Mouse (Mus musculus): ENCODE data around the gene Dnal1. TPM values are rescaled to one million over a fixed set of nuclear protein-coding genes. Genes with fewer than 3 reads are reported as not detected.
A peak's percentile ranks its signal among the peaks of the same experiment; 100 is the strongest.

Dnal1 gene
- polyA plus RNA-seq, 1 experiment from 2014 or later = 6.6 TPM

DNA sequence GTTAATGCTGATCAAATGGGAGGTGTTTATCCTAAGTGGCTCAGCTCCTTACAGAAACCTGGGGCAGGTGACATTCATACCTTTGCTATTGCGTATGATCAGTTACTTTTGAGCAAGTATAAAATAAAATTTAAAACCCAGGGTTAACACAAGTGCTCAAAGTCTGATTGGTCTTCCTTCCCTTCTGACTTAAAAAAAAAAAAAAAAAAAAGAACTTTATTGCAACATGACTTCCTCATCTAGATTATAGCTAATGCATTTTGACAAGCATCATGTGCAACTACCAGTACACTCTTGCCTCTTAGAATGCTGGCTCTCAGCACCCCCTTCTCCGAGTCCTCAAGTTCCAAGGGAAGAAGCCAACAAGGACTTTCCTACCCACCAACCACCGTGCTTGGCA, 58.0 kb downstream of the Dnal1 start:
- H3K4me3 ChIP-seq = no peak overlapping the region
- no peaks in the 10 kb centered on the region for H3K9me3 ChIP-seq
- no peaks in the 10 kb centered on the region for H3K27me3 ChIP-seq (replicated peaks)
- ATAC-seq (ENCODE audit: low FRiP score, low read depth) = no peak
- peaks cover 21% of the 10 kb centered on the region for H3K4me1 ChIP-seq
- WGBS = 96% methylated on average over 3 of the region's 3 CpGs
- H3K27ac ChIP-seq = no peak overlapping the region
- no peak overlapping the region for H3K4me2 ChIP-seq (replicated peaks)
- H3K9ac ChIP-seq = no peak overlapping the region
- peaks cover 33% of the 10 kb centered on the region for H3K36me3 ChIP-seq

DNA sequence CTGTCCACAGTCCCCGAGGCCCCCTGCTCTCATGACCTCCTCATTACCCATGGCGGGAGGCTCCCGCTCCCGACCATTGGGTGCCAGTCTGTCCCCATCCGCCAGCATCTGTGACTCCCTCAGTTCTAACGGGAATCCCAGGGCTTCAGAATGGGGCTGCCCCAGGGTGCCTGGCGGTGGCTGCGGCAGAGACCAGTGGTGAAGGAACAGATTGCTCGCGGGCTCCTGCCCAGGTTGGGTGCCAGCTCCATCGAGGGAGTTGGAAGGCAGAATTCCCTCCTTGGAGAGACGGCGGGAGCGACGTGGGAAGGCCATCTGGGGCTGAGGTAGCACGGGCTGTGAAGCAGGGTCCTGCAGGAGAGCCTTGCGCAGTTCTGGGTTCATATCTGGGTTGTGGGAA, 58.7 kb downstream of the Dnal1 start:
- Histone ChIP-seq H3K27ac (no peak overlapping the region), H3K4me1 (peaks cover 27% of the 10 kb centered on the region), H3K4me3 (no peak overlapping the region), H3K27me3 (replicated peaks) (no peaks in the 10 kb centered on the region), H3K9me3 (no peaks in the 10 kb centered on the region), H3K36me3 (peaks cover 33% of the 10 kb centered on the region), H3K9ac (no peak overlapping the region), H3K4me2 (replicated peaks) (no peak overlapping the region)
- WGBS = 92% methylated on average over 17 of the region's 17 CpGs
- ATAC-seq (ENCODE audit: low FRiP score, low read depth) = no peak

DNA sequence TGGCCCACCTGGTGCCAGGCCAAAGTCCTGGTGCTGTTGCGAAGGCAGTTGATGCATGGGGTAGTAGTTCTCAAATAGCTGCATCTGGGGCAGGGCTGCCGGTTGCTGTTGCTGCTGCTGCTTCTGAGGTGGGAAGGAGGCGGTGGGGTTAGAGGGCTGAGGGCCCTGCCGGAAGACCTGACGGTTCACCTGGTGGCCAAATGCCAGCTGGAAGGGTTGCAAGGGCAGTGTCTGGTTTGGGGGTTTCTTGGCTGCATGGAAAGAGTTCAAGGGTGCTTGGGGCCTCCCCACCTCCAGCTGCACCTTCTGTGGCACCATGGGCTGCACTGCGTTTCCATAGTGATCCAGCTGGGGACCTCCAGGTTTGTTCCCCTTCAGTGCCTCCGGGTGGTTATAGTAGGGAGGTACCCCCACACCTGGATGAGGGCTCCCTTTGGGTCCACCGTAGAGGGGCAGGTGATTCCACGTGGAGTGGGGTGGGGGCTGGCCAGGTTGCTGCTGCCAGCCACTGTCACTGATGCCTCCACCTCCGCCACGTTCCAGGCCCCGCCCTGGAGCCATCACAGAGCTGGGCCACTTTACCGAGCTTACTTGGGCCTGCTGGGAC, 59.2 kb downstream of the Dnal1 start:
- H3K9me3 ChIP-seq = no peaks in the 10 kb centered on the region
- WGBS = 93% methylated on average over 13 of the region's 13 CpGs
- peaks cover 33% of the 10 kb centered on the region for H3K36me3 ChIP-seq
- no peaks in the 10 kb centered on the region for H3K27me3 ChIP-seq (replicated peaks)
- no peak overlapping the region for H3K4me3 ChIP-seq
- no peak overlapping the region for H3K9ac ChIP-seq
- ATAC-seq (ENCODE audit: low FRiP score, low read depth) = no peak
- H3K27ac ChIP-seq = no peak overlapping the region
- peaks cover 33% of the 10 kb centered on the region for H3K4me1 ChIP-seq
- H3K4me2 ChIP-seq (replicated peaks) = no peak overlapping the region

DNA sequence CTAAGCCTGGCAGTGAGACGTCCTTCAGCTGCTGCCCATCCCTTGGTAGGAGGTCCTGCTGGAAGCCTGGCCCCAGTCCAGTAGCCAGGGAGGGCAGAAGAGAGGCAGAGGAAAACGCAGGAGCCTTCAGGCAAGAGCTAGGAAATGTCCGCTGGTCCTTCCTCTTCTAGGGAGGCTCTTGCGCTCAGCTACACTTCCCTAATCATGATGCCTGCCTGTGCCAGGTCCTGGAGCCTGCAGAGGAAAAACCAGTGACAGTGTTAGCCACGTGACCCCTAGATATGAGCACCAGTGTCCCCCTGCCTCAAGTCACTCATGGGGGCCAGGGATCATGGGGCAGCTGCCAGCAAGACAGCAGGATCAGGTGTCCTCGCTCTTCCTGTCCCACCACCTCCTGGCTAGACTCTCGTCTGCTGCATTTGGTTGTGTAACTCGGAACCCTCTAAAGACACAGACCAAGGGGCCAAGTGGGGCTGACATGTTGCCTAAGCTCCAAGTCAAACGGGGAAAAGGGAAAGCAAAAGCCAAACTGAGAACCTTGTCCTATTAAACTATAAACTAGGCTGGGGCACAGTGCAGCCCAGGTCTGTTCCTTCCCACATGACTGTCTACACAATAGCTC, 60.1 kb downstream of the Dnal1 start:
- Histone ChIP-seq H3K36me3 (peaks cover 33% of the 10 kb centered on the region), H3K9ac (no peak overlapping the region), H3K27ac (no peak overlapping the region), H3K4me1 (peaks cover 37% of the 10 kb centered on the region), H3K9me3 (no peaks in the 10 kb centered on the region), H3K4me2 (replicated peaks) (0 out of 2 replicates have a peak overlapping the region, but pooled peaks have one; percentile 7), H3K4me3 (no peak overlapping the region), H3K27me3 (replicated peaks) (no peaks in the 10 kb centered on the region)
- WGBS = 90% methylated on average over 9 of the region's 9 CpGs
- no peak for ATAC-seq (ENCODE audit: low FRiP score, low read depth)

DNA sequence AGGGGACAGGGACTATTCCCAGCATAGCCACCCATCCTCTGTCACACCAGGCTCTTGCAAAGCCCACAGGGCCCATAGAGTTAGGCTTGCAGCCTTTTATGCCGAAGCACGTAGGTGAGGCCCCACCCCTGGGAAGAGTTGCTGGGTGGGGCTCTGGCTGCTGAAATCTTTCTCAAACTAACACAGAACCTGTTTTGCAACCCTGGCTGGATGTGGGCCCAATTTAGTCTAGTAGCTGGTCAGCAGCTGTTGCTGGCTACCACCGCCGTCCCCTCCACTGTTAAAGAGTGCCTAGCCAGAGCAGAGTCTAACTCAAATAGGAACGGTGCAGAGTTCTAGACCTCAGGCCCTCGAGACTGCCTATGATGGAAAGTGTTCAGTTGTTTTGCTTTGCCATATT, 60.7 kb downstream of the Dnal1 start:
- no peaks in the 10 kb centered on the region for H3K27me3 ChIP-seq (replicated peaks)
- H3K36me3 ChIP-seq = peaks cover 33% of the 10 kb centered on the region
- ATAC-seq (ENCODE audit: low FRiP score, low read depth) = no peak
- peaks cover 38% of the 10 kb centered on the region for H3K4me1 ChIP-seq
- no peak overlapping the region for H3K27ac ChIP-seq
- H3K4me3 ChIP-seq = no peak overlapping the region
- no peak overlapping the region for H3K9ac ChIP-seq
- whole genome bisulfite sequencing = 84% methylated on average over 6 of the region's 6 CpGs
- 0 out of 2 replicates have a peak overlapping the region, but pooled peaks have one; percentile 7 for H3K4me2 ChIP-seq (replicated peaks)
- no peaks in the 10 kb centered on the region for H3K9me3 ChIP-seq

DNA sequence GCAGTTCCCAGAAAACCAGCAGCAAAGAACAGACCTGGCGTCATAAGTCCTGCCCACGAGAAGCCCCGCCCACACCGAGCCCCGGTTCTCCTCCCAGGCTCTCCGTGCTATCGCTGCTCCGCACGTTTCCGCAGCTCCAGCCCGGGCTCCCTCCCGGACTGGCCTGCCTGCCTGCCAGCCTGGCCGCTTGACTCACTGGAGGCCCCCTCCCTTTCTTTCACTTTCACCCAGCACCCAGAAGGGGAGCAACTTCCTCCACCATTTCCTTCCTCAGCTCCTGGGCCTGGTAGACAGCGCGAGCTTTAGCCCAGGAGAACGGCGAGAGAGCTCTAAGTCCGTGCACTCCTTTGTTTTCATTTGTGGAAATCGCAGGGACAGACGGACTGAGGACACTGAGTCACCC, 61.5 kb downstream of the Dnal1 start:
- Histone ChIP-seq H3K27ac (peak overlapping the region; percentile 82), H3K9me3 (no peaks in the 10 kb centered on the region), H3K4me3 (peak overlapping the region; percentile 34), H3K4me2 (replicated peaks) (peak overlapping the region; percentile 75), H3K27me3 (replicated peaks) (no peaks in the 10 kb centered on the region), H3K4me1 (peaks cover 46% of the 10 kb centered on the region), H3K9ac (peak overlapping the region; percentile 75), H3K36me3 (peaks cover 33% of the 10 kb centered on the region)
- WGBS = under 1% methylated on average over 20 of the region's 20 CpGs
- peak; percentile 71 for ATAC-seq (ENCODE audit: low FRiP score, low read depth)

DNA sequence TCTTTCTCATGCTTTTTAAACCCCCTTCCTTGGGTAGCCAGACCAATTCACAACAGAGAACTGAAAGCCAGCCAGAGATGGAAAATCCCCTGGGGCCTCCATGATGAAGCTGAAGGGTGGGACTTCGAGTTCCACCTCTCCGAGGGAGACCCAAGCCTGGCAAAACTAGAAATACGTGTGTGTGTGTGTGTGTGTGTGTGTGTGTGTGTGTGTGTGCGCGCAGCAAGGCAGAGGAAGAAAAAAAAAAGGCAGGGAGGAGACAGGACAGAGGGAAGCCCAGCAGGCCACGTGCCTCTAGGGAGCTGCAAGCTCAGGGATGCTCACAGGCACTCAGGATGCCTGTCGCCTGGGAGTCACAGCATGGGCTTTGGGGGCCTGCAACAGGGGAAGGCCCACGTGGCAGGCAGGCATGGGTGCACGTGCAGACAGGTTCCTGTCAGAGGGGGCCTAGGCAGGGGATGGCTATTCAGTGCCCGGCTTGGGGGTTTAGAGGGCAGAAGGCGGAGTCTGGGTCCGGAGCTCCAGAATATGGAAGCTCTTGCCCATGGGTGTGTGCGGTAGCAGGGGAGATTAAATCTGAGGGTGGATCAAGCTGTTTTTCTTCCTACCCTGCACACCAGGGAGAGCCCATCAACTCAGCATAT, 62.1 kb downstream of the Dnal1 start:
- H3K4me2 ChIP-seq (replicated peaks) = peak overlapping the region; percentile 75
- H3K27ac ChIP-seq = peak overlapping the region; percentile 82
- no peaks in the 10 kb centered on the region for H3K9me3 ChIP-seq
- ATAC-seq (ENCODE audit: low FRiP score, low read depth) = peak; percentile 2; the same call in 1 of the 2 replicates
- peaks cover 27% of the 10 kb centered on the region for H3K36me3 ChIP-seq
- H3K4me1 ChIP-seq = peaks cover 52% of the 10 kb centered on the region
- no peaks in the 10 kb centered on the region for H3K27me3 ChIP-seq (replicated peaks)
- H3K4me3 ChIP-seq = peak overlapping the region; percentile 34
- H3K9ac ChIP-seq = peak overlapping the region; percentile 75
- WGBS = 4% methylated on average over 13 of the region's 13 CpGs

DNA sequence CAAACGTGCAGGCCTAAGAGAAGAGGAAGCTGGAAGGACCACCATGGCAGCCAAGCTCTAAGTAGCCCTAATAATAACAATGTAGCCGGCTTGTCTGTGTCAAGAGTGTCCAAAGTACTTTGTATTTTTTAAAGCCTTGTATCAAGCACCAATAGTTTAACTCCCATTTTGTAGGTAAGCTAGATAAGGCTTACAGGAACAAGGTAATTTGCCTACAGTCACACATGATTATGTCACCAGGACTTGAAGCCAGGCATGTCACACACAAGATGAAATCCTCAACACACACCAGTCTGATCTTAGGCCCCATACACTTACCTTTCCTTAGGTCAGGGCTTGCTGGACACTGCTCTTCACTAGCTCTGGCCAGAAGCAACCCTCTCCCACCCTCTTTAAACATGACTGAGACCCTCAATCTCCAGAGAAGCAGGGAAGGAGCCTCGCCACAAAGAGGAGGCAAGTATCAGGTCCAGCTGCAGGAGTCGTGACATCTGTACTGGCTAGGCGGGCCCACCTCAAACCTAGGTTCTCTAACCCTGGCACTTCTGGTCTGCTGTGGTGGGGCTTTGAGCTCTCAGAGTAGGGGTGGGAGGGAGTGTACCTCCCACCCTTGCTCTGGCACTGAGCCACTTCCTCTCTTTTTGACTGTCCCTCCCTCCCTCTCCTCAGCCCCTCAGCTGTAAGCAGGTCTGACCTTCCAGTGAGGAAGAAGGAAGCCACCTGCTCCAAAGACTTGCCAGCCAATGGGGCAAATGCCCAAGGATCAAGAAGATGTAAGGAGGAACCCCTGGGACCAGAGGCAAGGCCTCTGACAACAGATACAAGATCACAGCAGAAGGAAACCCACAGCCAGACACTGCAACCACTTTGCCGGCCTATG, 63.0 kb downstream of the Dnal1 start:
- no peak overlapping the region for H3K9ac ChIP-seq
- no peaks in the 10 kb centered on the region for H3K9me3 ChIP-seq
- peaks cover 61% of the 10 kb centered on the region for H3K4me1 ChIP-seq
- peak overlapping the region; percentile 75; the same call in 1 of the 2 replicates for H3K4me2 ChIP-seq (replicated peaks)
- 0 out of 2 replicates have a peak overlapping the region, but pooled peaks have one; percentile 82 for H3K27ac ChIP-seq
- ATAC-seq (ENCODE audit: low FRiP score, low read depth) = no peak
- no peak overlapping the region for H3K4me3 ChIP-seq
- no peaks in the 10 kb centered on the region for H3K27me3 ChIP-seq (replicated peaks)
- H3K36me3 ChIP-seq = peaks cover 18% of the 10 kb centered on the region
- 38% methylated on average over 6 of the region's 6 CpGs for WGBS

DNA sequence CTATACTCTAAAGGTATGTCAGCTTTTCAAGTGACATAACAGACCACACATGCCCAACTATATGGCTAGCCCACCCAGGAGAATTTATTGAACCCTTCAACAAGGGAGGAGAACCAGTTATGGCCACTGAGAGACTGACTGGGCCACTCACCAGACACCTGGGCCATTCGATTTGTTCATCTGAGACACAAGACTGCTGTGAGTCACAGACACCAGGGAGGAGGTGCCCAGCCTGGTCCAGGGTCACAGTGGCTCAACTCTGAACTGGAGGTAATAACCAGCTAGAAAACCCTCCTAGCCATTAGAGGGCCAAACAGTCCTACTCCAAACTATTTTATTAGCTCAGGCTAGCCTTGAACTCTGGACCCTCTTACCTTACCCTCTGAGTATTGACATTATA, 63.9 kb downstream of the Dnal1 start:
- 24% methylated on average over 1 of the region's 1 CpGs for WGBS
- Histone ChIP-seq H3K4me1 (peaks cover 61% of the 10 kb centered on the region), H3K27ac (no peak overlapping the region), H3K27me3 (replicated peaks) (no peaks in the 10 kb centered on the region), H3K9me3 (no peaks in the 10 kb centered on the region), H3K4me3 (no peak overlapping the region), H3K4me2 (replicated peaks) (no peak overlapping the region), H3K9ac (no peak overlapping the region), H3K36me3 (peaks cover 11% of the 10 kb centered on the region)
- ATAC-seq (ENCODE audit: low FRiP score, low read depth) = no peak

DNA sequence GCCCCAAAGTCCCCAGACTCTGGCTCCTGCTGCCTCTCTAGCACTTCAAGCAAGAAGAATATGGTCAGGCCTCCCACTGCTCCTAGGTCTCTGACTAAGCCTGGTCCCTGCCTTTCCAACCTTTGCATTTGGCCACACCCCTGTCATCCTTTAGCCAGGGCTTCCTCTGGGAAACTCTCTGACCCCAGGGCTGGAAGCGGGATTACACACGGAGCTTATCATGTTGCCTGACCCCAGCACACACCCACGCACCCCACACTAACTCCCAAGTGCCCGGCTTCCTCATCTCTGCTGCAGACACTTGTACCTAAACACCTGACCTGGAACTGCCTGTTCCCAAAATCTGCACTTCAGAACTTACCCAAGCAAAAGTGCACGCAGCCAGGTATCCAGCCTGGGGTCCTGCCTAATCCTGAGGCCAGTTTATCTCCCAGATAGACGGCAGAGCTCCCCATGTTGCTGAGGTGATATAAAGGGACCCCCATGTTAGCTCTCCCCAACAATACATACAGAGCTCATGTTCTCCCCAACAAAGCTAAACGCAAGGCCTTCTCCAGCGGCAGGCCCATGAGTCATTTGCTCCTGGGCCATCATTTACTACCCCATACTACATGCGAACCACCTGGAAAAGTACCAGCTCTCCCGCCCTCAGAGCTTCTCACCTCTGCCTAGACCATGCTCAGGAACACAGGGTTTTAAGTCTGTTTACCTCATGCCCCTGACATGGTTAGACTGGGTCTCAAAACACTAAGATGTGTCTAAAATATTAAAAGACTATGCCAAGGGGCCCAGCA, 64.7 kb downstream of the Dnal1 start:
- 77% methylated on average over 10 of the region's 10 CpGs for WGBS
- Histone ChIP-seq H3K27me3 (replicated peaks) (no peaks in the 10 kb centered on the region), H3K4me1 (peaks cover 61% of the 10 kb centered on the region), H3K9me3 (no peaks in the 10 kb centered on the region), H3K4me3 (no peak overlapping the region), H3K4me2 (replicated peaks) (no peak overlapping the region), H3K27ac (no peak overlapping the region), H3K9ac (no peak overlapping the region), H3K36me3 (peaks cover 3% of the 10 kb centered on the region)
- no peak for ATAC-seq (ENCODE audit: low FRiP score, low read depth)

DNA sequence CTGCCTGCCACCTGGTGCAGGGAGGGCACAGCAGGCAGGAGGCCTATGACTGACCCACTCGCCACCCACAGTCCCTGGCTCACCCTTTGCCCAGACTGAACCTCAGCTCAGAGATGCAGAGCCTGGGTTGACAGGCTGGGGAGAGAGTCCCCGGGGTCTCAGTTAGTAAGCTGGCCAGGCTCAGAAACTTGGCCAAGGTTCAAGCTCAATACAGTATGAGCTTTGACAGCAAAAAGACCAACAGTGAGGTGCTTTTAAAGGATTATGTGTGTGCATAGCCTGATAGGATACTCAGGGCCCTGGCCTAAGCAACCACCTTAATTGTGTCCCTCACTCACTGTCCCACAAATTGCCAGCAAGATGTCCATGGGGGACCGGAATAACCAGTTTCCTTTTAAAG, 65.9 kb downstream of the Dnal1 start:
- WGBS = 78% methylated on average over 3 of the region's 3 CpGs
- H3K27me3 ChIP-seq (replicated peaks) = no peaks in the 10 kb centered on the region
- peaks cover 61% of the 10 kb centered on the region for H3K4me1 ChIP-seq
- ATAC-seq (ENCODE audit: low FRiP score, low read depth) = no peak
- H3K9ac ChIP-seq = no peak overlapping the region
- H3K4me2 ChIP-seq (replicated peaks) = no peak overlapping the region
- H3K4me3 ChIP-seq = no peak overlapping the region
- no peaks in the 10 kb centered on the region for H3K9me3 ChIP-seq
- H3K36me3 ChIP-seq = no peaks in the 10 kb centered on the region
- no peak overlapping the region for H3K27ac ChIP-seq
